Mouse (Mus musculus): Measurements from ENCODE around the gene Zc3hav1l. TPM values are rescaled to one million over a fixed set of nuclear protein-coding genes. Genes with fewer than 3 reads are reported as not detected.

Gene Zc3hav1l
- polyA plus RNA-seq, 1 experiment from 2014 or later: 16.4 TPM

GRCm38 (mm10) chr6:38256793-38257192, 42.3 kb downstream of the Zc3hav1l start:
- Histone ChIP-seq H3K9me3 (ENCODE audit: control insufficient read depth, low read length) (no peaks in the 10 kb centered on the region), H3K27ac (ENCODE audit: low read depth, low read length) (no peak overlapping the region), H3K9ac (ENCODE audit: low read length) (no peak overlapping the region), H3K4me1 (replicated peaks; ENCODE audit: control insufficient read depth, insufficient read depth, low read length) (peaks cover 8% of the 10 kb centered on the region; the same call in 1 of the 2 replicates), H3K4me2 (ENCODE audit: low read depth, low read length, severe bottlenecking) (no peak overlapping the region), H3K4me3 (ENCODE audit: low read depth, low read length) (no peak overlapping the region), H3K27me3 (ENCODE audit: control insufficient read depth, insufficient read depth, low read length) (peaks cover 2% of the 10 kb centered on the region; the same call in 1 of the 2 replicates), H3K36me3 (ENCODE audit: control insufficient read depth, insufficient read depth, low read length) (no peaks in the 10 kb centered on the region)
- DNase-seq (ENCODE audit: low spot score): no peak
- 91% methylated on average over 4 of the region's 4 CpGs for WGBS
- ATAC-seq (replicated peaks; ENCODE audit: low FRiP score): no peak

GRCm38 (mm10) chr6:38255794-38256193, 43.3 kb downstream of the Zc3hav1l start:
- DNase-seq (ENCODE audit: low spot score) (no peak), ATAC-seq (replicated peaks; ENCODE audit: low FRiP score) (no peak)
- Histone ChIP-seq H3K4me2 (ENCODE audit: low read depth, low read length, severe bottlenecking) (no peak overlapping the region), H3K27ac (ENCODE audit: low read depth, low read length) (no peak overlapping the region), H3K27me3 (ENCODE audit: control insufficient read depth, insufficient read depth, low read length) (peaks cover 2% of the 10 kb centered on the region; the same call in 1 of the 2 replicates), H3K9ac (ENCODE audit: low read length) (no peak overlapping the region), H3K9me3 (ENCODE audit: control insufficient read depth, low read length) (no peaks in the 10 kb centered on the region), H3K4me1 (replicated peaks; ENCODE audit: control insufficient read depth, insufficient read depth, low read length) (peaks cover 12% of the 10 kb centered on the region; the same call in 1 of the 2 replicates), H3K36me3 (ENCODE audit: control insufficient read depth, insufficient read depth, low read length) (no peaks in the 10 kb centered on the region), H3K4me3 (ENCODE audit: low read depth, low read length) (no peak overlapping the region)
- 70% methylated on average over 2 of the region's 2 CpGs for WGBS

GRCm38 (mm10) chr6:38253736-38254641, 45.1 kb downstream of the Zc3hav1l start, which contains the start of gene D630045J12Rik:
Gene D630045J12Rik, minus strand, starts transcription at chr6:38254009.
- Histone ChIP-seq H3K27me3 (ENCODE audit: control insufficient read depth, insufficient read depth, low read length) (peaks cover 2% of the 10 kb centered on the region; the same call in 1 of the 2 replicates), H3K9ac (ENCODE audit: low read length) (peak within 1 kb of the TSS; percentile 97), H3K36me3 (ENCODE audit: control insufficient read depth, insufficient read depth, low read length) (no peaks in the 10 kb centered on the region), H3K4me3 (ENCODE audit: low read depth, low read length) (peak within 1 kb of the TSS; percentile 82), H3K4me2 (ENCODE audit: low read depth, low read length, severe bottlenecking) (peak within 1 kb of the TSS; percentile 74), H3K27ac (ENCODE audit: low read depth, low read length) (peak within 1 kb of the TSS; percentile 54), H3K9me3 (ENCODE audit: control insufficient read depth, low read length) (no peaks in the 10 kb centered on the region), H3K4me1 (replicated peaks; ENCODE audit: control insufficient read depth, insufficient read depth, low read length) (peaks cover 12% of the 10 kb centered on the region; the same call in 1 of the 2 replicates)
- ATAC-seq (replicated peaks; ENCODE audit: low FRiP score) (peak; percentile 95), DNase-seq (ENCODE audit: low spot score) (peak; percentile 85)
- under 1% methylated on average over 108 of the region's 118 CpGs for WGBS

GRCm38 (mm10) chr6:38252766-38253735, 46.0 kb downstream of the Zc3hav1l start:
- peak overlapping the region; percentile 74 for H3K4me2 ChIP-seq (ENCODE audit: low read depth, low read length, severe bottlenecking)
- H3K4me1 ChIP-seq (replicated peaks; ENCODE audit: control insufficient read depth, insufficient read depth, low read length): peaks cover 12% of the 10 kb centered on the region; the same call in 1 of the 2 replicates
- no peaks in the 10 kb centered on the region for H3K36me3 ChIP-seq (ENCODE audit: control insufficient read depth, insufficient read depth, low read length)
- 10% methylated on average over 19 of the region's 19 CpGs for WGBS
- no peak for DNase-seq (ENCODE audit: low spot score)
- no peak for ATAC-seq (replicated peaks; ENCODE audit: low FRiP score)
- H3K27me3 ChIP-seq (ENCODE audit: control insufficient read depth, insufficient read depth, low read length): peaks cover 2% of the 10 kb centered on the region; the same call in 1 of the 2 replicates
- H3K4me3 ChIP-seq (ENCODE audit: low read depth, low read length): peak overlapping the region; percentile 82
- no peaks in the 10 kb centered on the region for H3K9me3 ChIP-seq (ENCODE audit: control insufficient read depth, low read length)
- H3K9ac ChIP-seq (ENCODE audit: low read length): peak overlapping the region; percentile 97
- peak overlapping the region; percentile 54 for H3K27ac ChIP-seq (ENCODE audit: low read depth, low read length)

GRCm38 (mm10) chr6:38252139-38252538, 46.9 kb downstream of the Zc3hav1l start:
- ATAC-seq (replicated peaks; ENCODE audit: low FRiP score): no peak
- 77% methylated on average over 10 of the region's 10 CpGs for WGBS
- H3K36me3 ChIP-seq (ENCODE audit: control insufficient read depth, insufficient read depth, low read length): no peaks in the 10 kb centered on the region
- H3K27me3 ChIP-seq (ENCODE audit: control insufficient read depth, insufficient read depth, low read length): peaks cover 2% of the 10 kb centered on the region; the same call in 1 of the 2 replicates
- peak overlapping the region; percentile 74; the same call in 1 of the 2 replicates for H3K4me2 ChIP-seq (ENCODE audit: low read depth, low read length, severe bottlenecking)
- H3K9ac ChIP-seq (ENCODE audit: low read length): no peak overlapping the region; the same call in 1 of the 2 replicates
- peaks cover 12% of the 10 kb centered on the region; the same call in 1 of the 2 replicates for H3K4me1 ChIP-seq (replicated peaks; ENCODE audit: control insufficient read depth, insufficient read depth, low read length)
- no peaks in the 10 kb centered on the region for H3K9me3 ChIP-seq (ENCODE audit: control insufficient read depth, low read length)
- H3K27ac ChIP-seq (ENCODE audit: low read depth, low read length): no peak overlapping the region
- no peak for DNase-seq (ENCODE audit: low spot score)
- peak overlapping the region; percentile 82; the same call in 1 of the 2 replicates for H3K4me3 ChIP-seq (ENCODE audit: low read depth, low read length)

- WGBS: 52% methylated on average over 4 of the region's 4 CpGs
- Histone ChIP-seq H3K9me3 (ENCODE audit: control insufficient read depth, low read length) (no peaks in the 10 kb centered on the region), H3K4me3 (ENCODE audit: low read depth, low read length) (no peak overlapping the region), H3K27ac (ENCODE audit: low read depth, low read length) (no peak overlapping the region), H3K36me3 (ENCODE audit: control insufficient read depth, insufficient read depth, low read length) (no peaks in the 10 kb centered on the region), H3K9ac (ENCODE audit: low read length) (no peak overlapping the region), H3K4me1 (replicated peaks; ENCODE audit: control insufficient read depth, insufficient read depth, low read length) (peaks cover 12% of the 10 kb centered on the region; the same call in 1 of the 2 replicates), H3K27me3 (ENCODE audit: control insufficient read depth, insufficient read depth, low read length) (peaks cover 2% of the 10 kb centered on the region; the same call in 1 of the 2 replicates), H3K4me2 (ENCODE audit: low read depth, low read length, severe bottlenecking) (peak overlapping the region; percentile 1; the same call in 1 of the 2 replicates)
- DNase-seq (ENCODE audit: low spot score) (no peak), ATAC-seq (replicated peaks; ENCODE audit: low FRiP score) (no peak)
These were observed 47.6 kb downstream of the Zc3hav1l start for GRCm38 (mm10) chr6:38251464-38251863.

- WGBS: 92% methylated on average over 4 of the region's 4 CpGs
- no peak for ATAC-seq (replicated peaks; ENCODE audit: low FRiP score)
- H3K9ac ChIP-seq (ENCODE audit: low read length): no peak overlapping the region
- no peaks in the 10 kb centered on the region for H3K9me3 ChIP-seq (ENCODE audit: control insufficient read depth, low read length)
- no peak for DNase-seq (ENCODE audit: low spot score)
- H3K4me1 ChIP-seq (replicated peaks; ENCODE audit: control insufficient read depth, insufficient read depth, low read length): peaks cover 9% of the 10 kb centered on the region; the same call in 1 of the 2 replicates
- no peak overlapping the region for H3K4me2 ChIP-seq (ENCODE audit: low read depth, low read length, severe bottlenecking)
- no peaks in the 10 kb centered on the region for H3K27me3 ChIP-seq (ENCODE audit: control insufficient read depth, insufficient read depth, low read length)
- H3K27ac ChIP-seq (ENCODE audit: low read depth, low read length): no peak overlapping the region
- H3K36me3 ChIP-seq (ENCODE audit: control insufficient read depth, insufficient read depth, low read length): no peaks in the 10 kb centered on the region
- H3K4me3 ChIP-seq (ENCODE audit: low read depth, low read length): no peak overlapping the region
These were observed 51.7 kb downstream of the Zc3hav1l start for GRCm38 (mm10) chr6:38247362-38247761.

- ATAC-seq (replicated peaks; ENCODE audit: low FRiP score): no peak
- no peaks in the 10 kb centered on the region for H3K27me3 ChIP-seq (ENCODE audit: control insufficient read depth, insufficient read depth, low read length)
- H3K4me3 ChIP-seq (ENCODE audit: low read depth, low read length): no peak overlapping the region
- H3K4me1 ChIP-seq (replicated peaks; ENCODE audit: control insufficient read depth, insufficient read depth, low read length): 0 out of 2 replicates have a peak, but pooled peaks cover 2% of the 10 kb centered on the region
- H3K36me3 ChIP-seq (ENCODE audit: control insufficient read depth, insufficient read depth, low read length): no peaks in the 10 kb centered on the region
- no peak overlapping the region for H3K27ac ChIP-seq (ENCODE audit: low read depth, low read length)
- H3K9ac ChIP-seq (ENCODE audit: low read length): no peak overlapping the region
- 91% methylated on average over 3 of the region's 3 CpGs for WGBS
- H3K9me3 ChIP-seq (ENCODE audit: control insufficient read depth, low read length): no peaks in the 10 kb centered on the region
- DNase-seq (ENCODE audit: low spot score): no peak
- H3K4me2 ChIP-seq (ENCODE audit: low read depth, low read length, severe bottlenecking): no peak overlapping the region
These were observed 54.3 kb downstream of the Zc3hav1l start for GRCm38 (mm10) chr6:38244806-38245205.
